Mouse (Mus musculus): Measurements from ENCODE around the gene Kcnk10. TPM values are rescaled to one million over a fixed set of nuclear protein-coding genes. Genes with fewer than 3 reads are reported as not detected.
A peak's percentile ranks its signal among the peaks of the same experiment; 100 is the strongest.

The Kcnk10 gene
- polyA plus RNA-seq, 1 experiment from 2014 or later, result not detected

DNA sequence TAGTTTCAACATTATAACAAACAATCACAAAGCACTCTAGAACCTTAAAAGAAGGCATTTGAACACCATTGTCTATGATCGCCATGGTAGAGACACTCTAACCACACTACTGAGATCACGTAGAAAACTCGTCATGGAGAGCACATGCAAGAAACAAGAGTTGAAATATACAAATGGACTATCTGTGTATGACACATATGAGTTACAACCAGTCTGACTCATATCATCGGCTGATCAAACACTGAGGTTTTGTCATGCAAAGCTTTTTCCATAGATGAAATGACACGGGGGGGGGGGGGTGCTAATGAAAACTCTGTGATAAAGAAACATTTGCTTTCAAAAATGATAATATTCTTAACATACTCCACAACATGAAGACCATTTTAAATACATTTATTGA lies 133.2 kb downstream of the Kcnk10 start:
- no peak overlapping the region for H3K9ac ChIP-seq (ENCODE audit: low read length)
- WGBS, result 91% methylated on average over 5 of the region's 5 CpGs
- no peaks in the 10 kb centered on the region for H3K36me3 ChIP-seq (ENCODE audit: control insufficient read depth, insufficient read depth, low read length)
- ATAC-seq (ENCODE audit: insufficient number of reproducible peaks, low FRiP score, low TSS enrichment, low read depth), result no peak
- no peak overlapping the region for H3K27ac ChIP-seq (replicated peaks; ENCODE audit: low read depth, low read length)
- no peaks in the 10 kb centered on the region for H3K27me3 ChIP-seq (ENCODE audit: control insufficient read depth, insufficient read depth, low read length)
- DNase-seq (ENCODE audit: low spot score), result no peak
- H3K4me1 ChIP-seq (ENCODE audit: control insufficient read depth, insufficient read depth, low read length), result no peaks in the 10 kb centered on the region
- H3K4me3 ChIP-seq (ENCODE audit: low read depth, low read length), result no peak overlapping the region
- no peak overlapping the region for H3K4me2 ChIP-seq (ENCODE audit: low read depth, severe bottlenecking)
- H3K9me3 ChIP-seq (ENCODE audit: control insufficient read depth, low read length), result no peaks in the 10 kb centered on the region

DNA sequence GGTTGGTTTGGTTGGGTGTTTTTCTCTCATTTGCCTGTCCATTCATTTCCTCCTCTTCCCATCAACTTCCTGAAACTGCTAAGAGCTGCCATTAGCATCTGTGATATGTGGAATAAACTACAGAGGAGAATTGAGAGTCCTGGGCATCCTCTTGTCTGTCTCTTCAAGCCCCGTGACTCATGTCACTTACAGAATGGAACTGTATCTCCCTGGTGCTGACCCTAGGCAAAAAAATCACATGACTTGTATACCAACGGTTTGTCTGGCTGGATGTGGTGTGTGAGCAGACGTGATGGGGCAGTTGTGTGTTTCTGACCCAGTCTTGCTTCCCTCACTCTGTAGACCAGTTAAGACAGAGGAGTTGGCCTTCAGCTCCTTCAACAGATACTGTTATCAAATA lies 134.4 kb downstream of the Kcnk10 start:
- Histone ChIP-seq H3K4me2 (ENCODE audit: low read depth, severe bottlenecking) (no peak overlapping the region), H3K27ac (replicated peaks; ENCODE audit: low read depth, low read length) (no peak overlapping the region), H3K9me3 (ENCODE audit: control insufficient read depth, low read length) (no peaks in the 10 kb centered on the region), H3K4me1 (ENCODE audit: control insufficient read depth, insufficient read depth, low read length) (no peaks in the 10 kb centered on the region), H3K36me3 (ENCODE audit: control insufficient read depth, insufficient read depth, low read length) (no peaks in the 10 kb centered on the region), H3K9ac (ENCODE audit: low read length) (no peak overlapping the region), H3K27me3 (ENCODE audit: control insufficient read depth, insufficient read depth, low read length) (no peaks in the 10 kb centered on the region), H3K4me3 (ENCODE audit: low read depth, low read length) (no peak overlapping the region)
- 88% methylated on average over 3 of the region's 3 CpGs for WGBS
- ATAC-seq (ENCODE audit: insufficient number of reproducible peaks, low FRiP score, low TSS enrichment, low read depth) (no peak), DNase-seq (ENCODE audit: low spot score) (no peak)

DNA sequence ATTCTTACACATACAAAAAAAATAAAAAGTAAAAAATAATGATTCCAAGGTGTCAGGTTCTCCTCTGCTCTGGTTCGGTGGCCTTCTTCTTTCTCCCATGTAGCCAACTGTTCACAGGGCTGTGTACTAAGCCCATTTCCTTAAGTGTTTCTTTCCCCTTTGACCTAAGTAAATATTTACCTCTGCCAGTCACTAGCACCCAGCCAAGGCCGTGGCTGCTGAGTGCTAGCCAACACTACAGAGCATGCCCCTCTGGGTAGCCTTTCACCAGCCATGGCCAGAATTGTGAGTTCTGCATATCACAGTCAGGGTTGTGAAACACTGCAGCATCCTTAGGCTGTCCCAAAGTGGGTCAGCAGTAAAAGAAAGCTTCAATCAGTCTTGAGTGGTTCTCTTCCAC lies 140.0 kb downstream of the Kcnk10 start:
- H3K9ac ChIP-seq (ENCODE audit: low read length), result no peak overlapping the region
- H3K27me3 ChIP-seq (ENCODE audit: control insufficient read depth, insufficient read depth, low read length), result no peaks in the 10 kb centered on the region
- no peaks in the 10 kb centered on the region for H3K36me3 ChIP-seq (ENCODE audit: control insufficient read depth, insufficient read depth, low read length)
- no peak overlapping the region for H3K4me3 ChIP-seq (ENCODE audit: low read depth, low read length)
- 61% methylated on average over 2 of the region's 2 CpGs for WGBS
- DNase-seq (ENCODE audit: low spot score), result no peak
- H3K4me2 ChIP-seq (ENCODE audit: low read depth, severe bottlenecking), result no peak overlapping the region
- ATAC-seq (ENCODE audit: insufficient number of reproducible peaks, low FRiP score, low TSS enrichment, low read depth), result no peak
- H3K27ac ChIP-seq (replicated peaks; ENCODE audit: low read depth, low read length), result no peak overlapping the region
- no peaks in the 10 kb centered on the region for H3K4me1 ChIP-seq (ENCODE audit: control insufficient read depth, insufficient read depth, low read length)
- no peaks in the 10 kb centered on the region for H3K9me3 ChIP-seq (ENCODE audit: control insufficient read depth, low read length)

- Histone ChIP-seq H3K4me1 (ENCODE audit: control insufficient read depth, insufficient read depth, low read length) (no peaks in the 10 kb centered on the region), H3K4me2 (ENCODE audit: low read depth, severe bottlenecking) (no peak overlapping the region), H3K9me3 (ENCODE audit: control insufficient read depth, low read length) (no peaks in the 10 kb centered on the region), H3K4me3 (ENCODE audit: low read depth, low read length) (no peak overlapping the region), H3K36me3 (ENCODE audit: control insufficient read depth, insufficient read depth, low read length) (no peaks in the 10 kb centered on the region), H3K27ac (replicated peaks; ENCODE audit: low read depth, low read length) (no peak overlapping the region), H3K27me3 (ENCODE audit: control insufficient read depth, insufficient read depth, low read length) (no peaks in the 10 kb centered on the region), H3K9ac (ENCODE audit: low read length) (no peak overlapping the region)
- ATAC-seq (ENCODE audit: insufficient number of reproducible peaks, low FRiP score, low TSS enrichment, low read depth) (no peak), DNase-seq (ENCODE audit: low spot score) (no peak)
- WGBS, result 83% methylated on average over 5 of the region's 5 CpGs
These were observed 147.4 kb downstream of the Kcnk10 start for GRCm38 (mm10) chr12:98430683-98431082.

DNA sequence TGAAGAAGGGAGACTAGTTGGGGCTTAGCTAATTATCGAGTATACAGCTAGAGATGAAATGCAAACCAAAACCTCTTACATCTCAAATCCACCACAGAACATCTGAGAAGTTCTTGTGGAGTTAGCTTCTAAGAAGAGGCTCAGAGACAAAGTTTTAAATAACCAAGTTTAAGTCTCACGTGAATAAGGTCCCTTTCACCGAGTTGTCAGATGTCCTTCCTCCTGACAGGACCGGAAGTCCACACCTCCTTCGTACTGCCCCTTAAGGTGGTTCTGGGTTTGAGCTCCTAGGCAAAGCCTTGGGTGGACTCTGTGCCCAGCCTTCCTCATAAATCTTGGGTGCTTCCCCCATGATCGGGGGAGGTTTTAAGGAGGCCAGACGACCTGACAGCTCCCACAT lies 156.8 kb downstream of the Kcnk10 start:
- no peaks in the 10 kb centered on the region for H3K4me1 ChIP-seq (ENCODE audit: control insufficient read depth, insufficient read depth, low read length)
- H3K4me2 ChIP-seq (ENCODE audit: low read depth, severe bottlenecking), result no peak overlapping the region
- H3K27me3 ChIP-seq (ENCODE audit: control insufficient read depth, insufficient read depth, low read length), result no peaks in the 10 kb centered on the region
- ATAC-seq (ENCODE audit: insufficient number of reproducible peaks, low FRiP score, low TSS enrichment, low read depth) (no peak), DNase-seq (ENCODE audit: low spot score) (no peak)
- H3K9me3 ChIP-seq (ENCODE audit: control insufficient read depth, low read length), result no peaks in the 10 kb centered on the region
- 86% methylated on average over 7 of the region's 7 CpGs for WGBS
- no peaks in the 10 kb centered on the region for H3K36me3 ChIP-seq (ENCODE audit: control insufficient read depth, insufficient read depth, low read length)
- no peak overlapping the region for H3K9ac ChIP-seq (ENCODE audit: low read length)
- no peak overlapping the region for H3K27ac ChIP-seq (replicated peaks; ENCODE audit: low read depth, low read length)
- no peak overlapping the region for H3K4me3 ChIP-seq (ENCODE audit: low read depth, low read length)

DNA sequence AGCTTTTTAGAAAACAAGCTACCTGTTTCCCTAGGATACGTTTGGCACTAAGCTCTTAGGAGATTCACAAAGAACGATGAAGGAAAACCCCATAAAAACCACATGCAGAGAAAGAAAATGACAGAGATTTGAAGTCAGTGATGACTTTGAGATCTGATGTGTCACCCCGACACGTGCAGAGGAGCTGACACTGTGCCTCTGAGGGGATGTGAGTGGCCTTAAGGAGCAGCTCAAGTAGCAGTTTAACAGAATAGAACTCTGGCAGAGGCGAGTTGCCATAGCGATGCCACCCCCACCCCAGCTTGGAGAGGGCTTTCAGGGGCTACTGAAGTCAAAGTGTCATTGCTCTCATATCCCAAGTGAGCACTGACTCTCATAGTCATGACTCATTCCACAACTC lies 158.3 kb downstream of the Kcnk10 start:
- no peak overlapping the region for H3K4me3 ChIP-seq (ENCODE audit: low read depth, low read length)
- ATAC-seq (ENCODE audit: insufficient number of reproducible peaks, low FRiP score, low TSS enrichment, low read depth), result no peak
- no peak overlapping the region for H3K9ac ChIP-seq (ENCODE audit: low read length)
- WGBS, result 75% methylated on average over 6 of the region's 6 CpGs
- no peak for DNase-seq (ENCODE audit: low spot score)
- H3K4me1 ChIP-seq (ENCODE audit: control insufficient read depth, insufficient read depth, low read length), result no peaks in the 10 kb centered on the region
- no peaks in the 10 kb centered on the region for H3K9me3 ChIP-seq (ENCODE audit: control insufficient read depth, low read length)
- no peaks in the 10 kb centered on the region for H3K36me3 ChIP-seq (ENCODE audit: control insufficient read depth, insufficient read depth, low read length)
- H3K4me2 ChIP-seq (ENCODE audit: low read depth, severe bottlenecking), result no peak overlapping the region
- H3K27ac ChIP-seq (replicated peaks; ENCODE audit: low read depth, low read length), result no peak overlapping the region
- H3K27me3 ChIP-seq (ENCODE audit: control insufficient read depth, insufficient read depth, low read length), result no peaks in the 10 kb centered on the region

GRCm38 (mm10) chr12:98409580-98409979 lies 168.5 kb downstream of the Kcnk10 start:
- Histone ChIP-seq H3K4me1 (ENCODE audit: control insufficient read depth, insufficient read depth, low read length) (no peaks in the 10 kb centered on the region; the same call in 1 of the 2 replicates), H3K9ac (ENCODE audit: low read length) (no peak overlapping the region), H3K9me3 (ENCODE audit: control insufficient read depth, low read length) (no peaks in the 10 kb centered on the region), H3K4me3 (ENCODE audit: low read depth, low read length) (no peak overlapping the region), H3K36me3 (ENCODE audit: control insufficient read depth, insufficient read depth, low read length) (no peaks in the 10 kb centered on the region), H3K27me3 (ENCODE audit: control insufficient read depth, insufficient read depth, low read length) (no peaks in the 10 kb centered on the region), H3K4me2 (ENCODE audit: low read depth, severe bottlenecking) (no peak overlapping the region), H3K27ac (replicated peaks; ENCODE audit: low read depth, low read length) (no peak overlapping the region)
- ATAC-seq (ENCODE audit: insufficient number of reproducible peaks, low FRiP score, low TSS enrichment, low read depth) (no peak), DNase-seq (ENCODE audit: low spot score) (no peak)
- WGBS, result 69% methylated on average over 2 of the region's 2 CpGs

DNA sequence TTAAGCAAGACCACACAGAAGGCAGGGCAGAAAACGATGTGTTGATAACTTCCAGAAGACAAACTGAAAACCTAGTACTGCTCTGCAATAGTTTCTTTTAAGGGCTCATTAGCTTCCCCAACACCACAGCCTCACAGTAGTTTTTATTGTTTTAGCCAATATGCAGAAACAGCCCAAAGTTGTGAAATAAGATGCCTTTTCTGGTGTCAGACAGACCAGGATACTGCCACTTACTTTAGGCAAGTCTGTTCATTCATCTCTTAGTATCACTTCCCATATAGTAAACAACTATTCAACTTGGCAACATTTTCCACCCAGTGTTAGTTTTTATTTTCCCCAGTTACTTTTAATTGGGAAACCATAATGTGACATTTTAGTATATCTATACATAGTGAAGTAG lies 171.5 kb downstream of the Kcnk10 start:
- no peaks in the 10 kb centered on the region for H3K9me3 ChIP-seq (ENCODE audit: control insufficient read depth, low read length)
- 10% methylated on average over 1 of the region's 1 CpGs for WGBS
- no peak overlapping the region for H3K27ac ChIP-seq (replicated peaks; ENCODE audit: low read depth, low read length)
- DNase-seq (ENCODE audit: low spot score) (no peak), ATAC-seq (ENCODE audit: insufficient number of reproducible peaks, low FRiP score, low TSS enrichment, low read depth) (no peak)
- no peaks in the 10 kb centered on the region for H3K36me3 ChIP-seq (ENCODE audit: control insufficient read depth, insufficient read depth, low read length)
- no peaks in the 10 kb centered on the region for H3K27me3 ChIP-seq (ENCODE audit: control insufficient read depth, insufficient read depth, low read length)
- no peak overlapping the region for H3K4me3 ChIP-seq (ENCODE audit: low read depth, low read length)
- no peak overlapping the region for H3K9ac ChIP-seq (ENCODE audit: low read length)
- H3K4me2 ChIP-seq (ENCODE audit: low read depth, severe bottlenecking), result no peak overlapping the region
- H3K4me1 ChIP-seq (ENCODE audit: control insufficient read depth, insufficient read depth, low read length), result no peaks in the 10 kb centered on the region; the same call in 1 of the 2 replicates

GRCm38 (mm10) chr12:98406076-98406475 lies 172.0 kb downstream of the Kcnk10 start:
- H3K9ac ChIP-seq (ENCODE audit: low read length), result no peak overlapping the region
- H3K4me3 ChIP-seq (ENCODE audit: low read depth, low read length), result no peak overlapping the region
- DNase-seq (ENCODE audit: low spot score) (peak; percentile 26), ATAC-seq (ENCODE audit: insufficient number of reproducible peaks, low FRiP score, low TSS enrichment, low read depth) (no peak)
- no peaks in the 10 kb centered on the region for H3K27me3 ChIP-seq (ENCODE audit: control insufficient read depth, insufficient read depth, low read length)
- no peaks in the 10 kb centered on the region for H3K9me3 ChIP-seq (ENCODE audit: control insufficient read depth, low read length)
- no peaks in the 10 kb centered on the region; the same call in 1 of the 2 replicates for H3K4me1 ChIP-seq (ENCODE audit: control insufficient read depth, insufficient read depth, low read length)
- H3K27ac ChIP-seq (replicated peaks; ENCODE audit: low read depth, low read length), result no peak overlapping the region
- H3K36me3 ChIP-seq (ENCODE audit: control insufficient read depth, insufficient read depth, low read length), result no peaks in the 10 kb centered on the region
- H3K4me2 ChIP-seq (ENCODE audit: low read depth, severe bottlenecking), result no peak overlapping the region
- WGBS, result 5% methylated on average over 4 of the region's 4 CpGs

All from limb, embryonic 11.5 days (tissue).